Mouse (Mus musculus): ENCODE data around the gene Ccdc162. TPM values are rescaled to one million over a fixed set of nuclear protein-coding genes. Genes with fewer than 3 reads are reported as not detected.

Gene Ccdc162
- polyA plus RNA-seq, 1 experiment from 2014 or later = 2.2 TPM

DNA sequence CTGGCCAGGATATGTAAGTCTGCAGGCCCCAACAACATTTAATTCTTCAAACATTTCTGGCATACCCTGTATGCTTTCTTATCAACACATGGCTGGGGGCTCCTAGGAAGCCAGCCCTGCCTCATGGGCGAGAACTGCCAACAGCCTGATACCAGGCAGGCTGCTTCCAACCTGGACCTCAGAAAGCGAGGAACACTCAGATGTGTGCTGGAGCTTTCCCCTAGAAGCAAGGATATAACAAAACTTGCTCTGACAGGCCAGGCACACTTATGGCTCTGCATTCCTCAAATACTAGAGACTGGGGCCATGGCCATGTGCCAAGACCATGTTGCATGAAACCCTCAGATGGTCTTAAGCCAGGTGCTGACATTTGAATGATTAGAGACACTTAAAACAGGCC lies 121.5 kb downstream of the Ccdc162 start:
- DNase-seq (ENCODE audit: low spot score) (peak; percentile 41), ATAC-seq (peak; percentile 38; the same call in 1 of the 2 replicates)
- TF ChIP-seq EP300 (IDR thresholded peaks at IDR 0.05) (no peak), CTCF (IDR thresholded peaks at IDR 0.05) (no peak)
- Histone ChIP-seq H3K27me3 (replicated peaks; ENCODE audit: insufficient read depth, low read length) (no peaks in the 10 kb centered on the region), H3K4me3 (ENCODE audit: low read depth, low read length) (no peak overlapping the region), H3K9ac (replicated peaks; ENCODE audit: low read depth) (no peak overlapping the region), H3K4me2 (replicated peaks; ENCODE audit: low read depth, low read length) (no peak overlapping the region), H3K9me3 (ENCODE audit: low read length) (no peaks in the 10 kb centered on the region), H3K27ac (ENCODE audit: low read length) (peak overlapping the region; percentile 7; the same call in 1 of the 2 replicates), H3K4me1 (ENCODE audit: insufficient read depth, low read depth, low read length) (no peaks in the 10 kb centered on the region), H3K36me3 (ENCODE audit: insufficient read depth, low read length) (no peaks in the 10 kb centered on the region)
- 25% methylated on average over 2 of the region's 2 CpGs for WGBS

DNA sequence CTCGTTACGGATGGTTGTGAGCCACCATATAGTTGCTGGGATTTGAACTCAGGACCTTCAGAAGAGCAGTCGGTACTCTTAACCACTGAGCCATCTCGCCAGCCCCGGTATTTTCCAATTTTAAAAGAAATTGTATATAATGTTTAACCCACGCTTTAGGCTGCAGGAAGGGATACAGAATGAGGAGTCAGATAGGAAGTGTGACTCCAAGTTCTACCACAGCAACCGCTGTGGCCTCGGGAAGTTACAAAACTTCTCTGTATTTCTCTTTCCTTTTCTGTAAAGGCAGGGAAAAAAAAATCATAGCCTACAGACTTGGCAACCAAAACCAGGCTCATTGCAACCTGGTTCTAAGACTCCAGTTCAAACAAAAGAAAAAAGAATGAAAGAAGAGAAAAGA lies 122.0 kb downstream of the Ccdc162 start:
- ATAC-seq = no peak
- Histone ChIP-seq H3K36me3 (ENCODE audit: insufficient read depth, low read length) (no peaks in the 10 kb centered on the region), H3K27ac (ENCODE audit: low read length) (no peak overlapping the region), H3K4me3 (ENCODE audit: low read depth, low read length) (no peak overlapping the region), H3K9me3 (ENCODE audit: low read length) (no peaks in the 10 kb centered on the region), H3K27me3 (replicated peaks; ENCODE audit: insufficient read depth, low read length) (no peaks in the 10 kb centered on the region), H3K9ac (replicated peaks; ENCODE audit: low read depth) (no peak overlapping the region), H3K4me2 (replicated peaks; ENCODE audit: low read depth, low read length) (no peak overlapping the region), H3K4me1 (ENCODE audit: insufficient read depth, low read depth, low read length) (no peaks in the 10 kb centered on the region)
- no peak for TF ChIP-seq EP300 (IDR thresholded peaks at IDR 0.05)
- no peak for TF ChIP-seq CTCF (IDR thresholded peaks at IDR 0.05)
- 71% methylated on average over 8 of the region's 8 CpGs for WGBS
- DNase-seq (ENCODE audit: low spot score) = peak; percentile 32

DNA sequence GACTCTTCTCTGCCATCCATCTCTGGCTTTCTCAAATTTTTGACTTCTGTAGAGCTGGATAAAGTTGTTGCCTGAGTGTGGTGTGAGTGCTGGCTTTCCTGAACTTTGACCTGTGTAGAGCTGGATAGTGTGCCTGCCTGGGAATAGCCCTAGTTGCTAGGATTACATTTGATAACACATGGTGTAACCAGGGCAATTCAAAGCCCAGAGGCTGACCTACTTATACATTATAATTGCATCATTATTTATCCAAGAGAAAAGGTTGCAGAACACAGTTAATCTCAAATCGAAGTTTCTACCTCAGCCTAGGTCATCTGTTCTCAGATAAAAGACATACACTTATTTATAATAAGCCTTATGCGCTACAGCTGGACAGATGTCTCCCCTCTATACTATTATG lies 127.8 kb downstream of the Ccdc162 start:
- ATAC-seq (no peak), DNase-seq (ENCODE audit: low spot score) (no peak)
- TF ChIP-seq CTCF (IDR thresholded peaks at IDR 0.05) (no peak), EP300 (IDR thresholded peaks at IDR 0.05) (no peak)
- no peak overlapping the region for H3K9ac ChIP-seq (replicated peaks; ENCODE audit: low read depth)
- no peaks in the 10 kb centered on the region for H3K36me3 ChIP-seq (ENCODE audit: insufficient read depth, low read length)
- H3K27ac ChIP-seq (ENCODE audit: low read length) = no peak overlapping the region
- H3K4me3 ChIP-seq (ENCODE audit: low read depth, low read length) = no peak overlapping the region
- H3K4me2 ChIP-seq (replicated peaks; ENCODE audit: low read depth, low read length) = no peak overlapping the region
- 85% methylated on average over 2 of the region's 2 CpGs for WGBS
- H3K9me3 ChIP-seq (ENCODE audit: low read length) = no peaks in the 10 kb centered on the region
- no peaks in the 10 kb centered on the region for H3K4me1 ChIP-seq (ENCODE audit: insufficient read depth, low read depth, low read length)
- H3K27me3 ChIP-seq (replicated peaks; ENCODE audit: insufficient read depth, low read length) = no peaks in the 10 kb centered on the region

DNA sequence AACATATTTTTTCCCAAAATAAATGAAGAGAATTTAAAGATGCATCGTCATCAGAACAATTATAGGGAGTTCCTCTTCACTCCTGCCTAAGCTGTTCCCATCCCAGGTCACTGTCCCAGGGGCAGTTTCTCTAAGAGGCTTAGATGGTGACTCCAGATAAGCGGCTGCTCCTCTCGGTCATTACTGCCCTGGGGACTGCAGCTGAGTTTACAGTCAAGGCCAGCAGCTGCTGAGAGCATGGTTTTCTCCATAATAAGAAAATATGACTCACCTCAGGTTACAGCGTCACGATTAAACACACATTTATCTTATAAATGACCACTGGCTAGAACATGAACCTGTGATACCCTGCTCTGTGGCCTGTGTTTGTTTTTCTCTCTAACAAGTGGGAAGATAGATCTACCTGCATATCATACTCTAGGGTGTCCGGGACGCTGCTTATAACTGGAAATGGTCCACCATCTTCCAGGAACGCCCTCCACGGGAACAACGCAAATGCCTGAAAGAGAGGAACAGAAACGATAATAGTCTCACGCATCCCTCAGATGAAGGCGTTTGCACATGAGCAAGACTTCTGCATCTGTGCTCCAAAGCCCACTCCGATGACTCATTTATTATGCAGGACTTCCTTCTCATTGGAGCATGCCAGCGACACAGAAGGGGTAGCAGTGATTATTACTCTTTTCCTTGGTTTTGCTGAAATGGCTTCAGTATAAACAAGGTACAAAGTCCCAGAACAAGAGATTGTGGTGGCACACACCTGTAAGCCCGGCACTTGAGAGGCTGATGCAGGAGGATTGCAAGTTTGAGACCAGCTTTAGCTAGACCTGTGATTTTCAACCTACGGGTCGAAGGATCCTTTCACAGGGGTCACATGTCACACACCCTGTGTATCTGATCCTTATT lies 129.2 kb downstream of the Ccdc162 start:
- no peak overlapping the region for H3K4me3 ChIP-seq (ENCODE audit: low read depth, low read length)
- TF ChIP-seq CTCF (IDR thresholded peaks at IDR 0.05) (no peak), EP300 (IDR thresholded peaks at IDR 0.05) (no peak)
- no peak overlapping the region for H3K9ac ChIP-seq (replicated peaks; ENCODE audit: low read depth)
- DNase-seq (ENCODE audit: low spot score) (no peak), ATAC-seq (no peak)
- H3K9me3 ChIP-seq (ENCODE audit: low read length) = no peaks in the 10 kb centered on the region
- H3K27ac ChIP-seq (ENCODE audit: low read length) = no peak overlapping the region
- H3K36me3 ChIP-seq (ENCODE audit: insufficient read depth, low read length) = no peaks in the 10 kb centered on the region
- no peak overlapping the region for H3K4me2 ChIP-seq (replicated peaks; ENCODE audit: low read depth, low read length)
- 74% methylated on average over 18 of the region's 18 CpGs for WGBS
- H3K27me3 ChIP-seq (replicated peaks; ENCODE audit: insufficient read depth, low read length) = no peaks in the 10 kb centered on the region
- H3K4me1 ChIP-seq (ENCODE audit: insufficient read depth, low read depth, low read length) = no peaks in the 10 kb centered on the region

DNA sequence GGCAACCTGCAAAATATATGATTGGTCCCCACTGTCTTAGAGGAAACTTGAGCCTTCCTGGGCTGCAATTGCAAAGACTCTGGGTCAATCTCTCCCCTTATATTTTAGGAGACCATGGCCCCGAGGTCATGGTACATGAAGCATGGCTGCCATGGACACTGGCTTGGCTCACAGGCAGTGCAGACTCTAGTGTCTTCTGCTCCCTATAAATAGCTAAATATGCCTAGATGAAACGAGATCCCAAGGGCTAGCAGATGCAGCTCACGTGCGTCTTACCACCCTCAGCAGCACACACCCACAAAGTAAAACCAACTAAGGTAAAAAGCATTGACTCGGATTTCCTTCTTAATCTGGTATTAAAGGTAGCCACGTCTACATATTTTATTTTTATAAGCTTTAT lies 133.1 kb downstream of the Ccdc162 start:
- TF ChIP-seq EP300 (IDR thresholded peaks at IDR 0.05) (no peak), CTCF (IDR thresholded peaks at IDR 0.05) (no peak)
- H3K27ac ChIP-seq (ENCODE audit: low read length) = no peak overlapping the region
- DNase-seq (ENCODE audit: low spot score) (no peak), ATAC-seq (no peak)
- H3K4me2 ChIP-seq (replicated peaks; ENCODE audit: low read depth, low read length) = no peak overlapping the region
- H3K4me3 ChIP-seq (ENCODE audit: low read depth, low read length) = no peak overlapping the region
- no peaks in the 10 kb centered on the region for H3K36me3 ChIP-seq (ENCODE audit: insufficient read depth, low read length)
- no peak overlapping the region for H3K9ac ChIP-seq (replicated peaks; ENCODE audit: low read depth)
- no peaks in the 10 kb centered on the region for H3K27me3 ChIP-seq (replicated peaks; ENCODE audit: insufficient read depth, low read length)
- no peaks in the 10 kb centered on the region for H3K9me3 ChIP-seq (ENCODE audit: low read length)
- no peaks in the 10 kb centered on the region for H3K4me1 ChIP-seq (ENCODE audit: insufficient read depth, low read depth, low read length)
- 59% methylated on average over 6 of the region's 6 CpGs for WGBS

DNA sequence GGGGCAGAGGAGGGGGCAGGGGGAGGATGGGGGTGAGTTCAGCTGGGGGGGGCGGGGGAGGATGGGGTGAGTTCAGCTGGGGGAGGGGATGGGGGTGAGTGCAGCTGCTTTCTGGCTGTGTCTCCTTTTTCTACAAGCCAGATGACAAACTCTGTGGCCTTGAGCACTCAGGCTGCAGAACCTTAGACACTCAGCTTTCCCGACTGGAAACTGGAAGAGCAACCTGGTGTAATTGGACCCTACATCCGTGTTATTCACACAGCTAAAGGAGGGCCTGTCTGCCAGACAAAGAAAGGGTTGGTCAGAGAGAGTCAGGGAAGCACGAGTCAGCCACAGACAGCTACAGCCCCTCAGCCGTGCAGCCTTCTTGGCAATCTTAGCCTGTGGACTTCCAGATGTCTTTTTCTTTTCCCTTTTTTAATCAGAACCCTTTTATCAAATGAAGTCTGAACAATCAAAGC lies 133.5 kb downstream of the Ccdc162 start:
- no peak overlapping the region for H3K27ac ChIP-seq (ENCODE audit: low read length)
- H3K36me3 ChIP-seq (ENCODE audit: insufficient read depth, low read length) = no peaks in the 10 kb centered on the region

More for the DNA sequence above, 133.5 kb downstream of the Ccdc162 start:
- Histone ChIP-seq H3K9me3 (ENCODE audit: low read length) (no peaks in the 10 kb centered on the region), H3K4me1 (ENCODE audit: insufficient read depth, low read depth, low read length) (no peaks in the 10 kb centered on the region), H3K9ac (replicated peaks; ENCODE audit: low read depth) (no peak overlapping the region), H3K4me3 (ENCODE audit: low read depth, low read length) (no peak overlapping the region), H3K27me3 (replicated peaks; ENCODE audit: insufficient read depth, low read length) (no peaks in the 10 kb centered on the region), H3K4me2 (replicated peaks; ENCODE audit: low read depth, low read length) (no peak overlapping the region)
- DNase-seq (ENCODE audit: low spot score) (peak; percentile 35), ATAC-seq (no peak)
- no peak for TF ChIP-seq CTCF (IDR thresholded peaks at IDR 0.05)
- no peak for TF ChIP-seq EP300 (IDR thresholded peaks at IDR 0.05)
- WGBS = 11% methylated on average over 5 of the region's 5 CpGs

All from lung, postnatal 0 days (tissue).